Mouse (Mus musculus) central nervous system, embryonic 14 days (tissue): ENCODE measurements around the gene Itga9. TPM values are rescaled to one million over a fixed set of nuclear protein-coding genes. Genes with fewer than 3 reads are reported as not detected.

Source experiments
- polyA plus RNA-seq: library from polyadenylated mRNA; depleted of rRNA; stranded (reverse); fragments of >200 nt; gene quantifications from 2 replicates; pipeline ENCODE4 v1.2.3, GENCODE M21; 2012; rRNA removed

Gene Itga9
- polyA plus RNA-seq, result 2.9 and 7.4 TPM in 2 replicates

GRCm38 (mm10) chr9:118606148-118606816 lies at the start of gene Itga9:
Gene Itga9, plus strand, starts transcription at chr9:118606690.

GRCm38 (mm10) chr9:118926111-118926650 lies 319.7 kb downstream of the Itga9 start, which contains the start of gene Ctdspl:
Gene Ctdspl, plus strand, starts transcription at chr9:118926453.

Other genes with a start within 250 kb of the Itga9 start
- gene Eomes, start 128.5 kb upstream of the Itga9 start, polyA plus RNA-seq, result 22.7 and 50.3 TPM in 2 replicates
- 64.3 and 65.3 TPM in 2 replicates for gene Golga4, start 100.4 kb upstream of the Itga9 start, polyA plus RNA-seq